Mouse (Mus musculus) liver, embryonic 11.5 days (tissue): Measurements from ENCODE around the gene Mxra7. TPM values are rescaled to one million over a fixed set of nuclear protein-coding genes. Genes with fewer than 3 reads are reported as not detected.

Source experiments
- ATAC-seq: fragments of 200-750 bp; cut with Nextera tagmentation; replicated peaks from 2 replicates; pipeline ENCODE4 v1.8.0; 2017; ENCODE audit warnings: moderate number of reproducible peaks, mild to moderate bottlenecking, moderate TSS enrichment, moderate library complexity; ENCODE audit not compliant: low FRiP score
- DNase-seq: peaks from one replicate; pipeline ENCODE4 v3.0.0-alpha.2; 2017; ENCODE audit warnings: low spot score
- H3K27ac ChIP-seq: fragments of 300-500 bp; sonication (generic); 2 replicates; pipeline ENCODE4 v1.5.1; 2014; ENCODE audit warnings: mild to moderate bottlenecking, low read depth, low read length, control low read depth
- H3K27me3 ChIP-seq: fragments of 300-500 bp; sonication (generic); replicated peaks from 2 replicates; pipeline ENCODE4 v1.6.1; 2014; ENCODE audit warnings: low read length, mixed read lengths; ENCODE audit not compliant: control insufficient read depth, insufficient read depth
- H3K36me3 ChIP-seq: fragments of 300-500 bp; sonication (generic); 2 replicates; pipeline ENCODE4 v1.6.1; 2014; ENCODE audit warnings: mild to moderate bottlenecking, low read length, moderate library complexity, mixed read lengths; ENCODE audit not compliant: control insufficient read depth, insufficient read depth
- H3K4me1 ChIP-seq: fragments of 300-500 bp; sonication (generic); replicated peaks from 2 replicates; pipeline ENCODE4 v1.6.1; 2014; ENCODE audit warnings: low read length, mixed read lengths; ENCODE audit not compliant: control insufficient read depth, insufficient read depth
- H3K4me2 ChIP-seq: fragments of 300-500 bp; sonication (generic); 2 replicates; pipeline ENCODE4 v1.6.1; 2014; ENCODE audit warnings: mild to moderate bottlenecking, control low read depth, moderate library complexity
- H3K4me3 ChIP-seq: fragments of 300-500 bp; sonication (generic); 2 replicates; pipeline ENCODE4 v1.5.1; 2014; ENCODE audit warnings: low read depth, low read length, control low read depth
- H3K9ac ChIP-seq: fragments of 300-500 bp; sonication (generic); 2 replicates; pipeline ENCODE4 v1.6.1; 2014; ENCODE audit warnings: low read depth, low read length, control low read depth
- H3K9me3 ChIP-seq: fragments of 300-500 bp; sonication (generic); 2 replicates; pipeline ENCODE4 v1.6.1; 2016; ENCODE audit warnings: low read length, inconsistent platforms, mixed read lengths; ENCODE audit not compliant: control insufficient read depth
- WGBS: fragments of 180-500 bp; shearing (Covaris S2); extraction: QIAGEN DNeasy Blood & Tissue Kit; methylation state at CpG from one replicate; pipeline ENCODE4 v1.1.7; 2014; 5-methylcytosine and 5-hydroxymethylcytosine counted together
- polyA plus RNA-seq: library from polyadenylated mRNA; unstranded; fragments of >200 nt; fragmentation: Nextera tagmentation; extraction: Ambion mirVana; gene quantifications from 2 replicates; pipeline ENCODE4 v1.2.1, GENCODE M21; 2014

Gene Mxra7
- polyA plus RNA-seq, 1 experiment from 2014 or later, result 9.3 TPM

- Histone ChIP-seq H3K4me1 (peaks cover 29% of the 10 kb centered on the region), H3K4me3 (peak overlapping the region; percentile 91), H3K36me3 (peaks cover 51% of the 10 kb centered on the region), H3K9ac (peak overlapping the region; percentile 96; the same call in 1 of the 2 replicates), H3K27me3 (no peaks in the 10 kb centered on the region), H3K27ac (no peak overlapping the region), H3K9me3 (no peaks in the 10 kb centered on the region), H3K4me2 (peak overlapping the region; percentile 93)
- ATAC-seq (no peak), DNase-seq (no peak)
- 81% methylated on average over 4 of the region's 4 CpGs for WGBS
These were observed 12.9 kb upstream of the Mxra7 start for GRCm38 (mm10) chr11:116840748-116841147.

GRCm38 (mm10) chr11:116839601-116840000 lies 11.8 kb upstream of the Mxra7 start:
- peaks cover 59% of the 10 kb centered on the region for H3K36me3 ChIP-seq
- 87% methylated on average over 7 of the region's 7 CpGs for WGBS
- H3K4me3 ChIP-seq, result peak overlapping the region; percentile 13
- peak overlapping the region; percentile 15 for H3K9ac ChIP-seq
- peaks cover 27% of the 10 kb centered on the region for H3K4me1 ChIP-seq
- H3K4me2 ChIP-seq, result peak overlapping the region; percentile 28
- DNase-seq, result no peak
- H3K27me3 ChIP-seq, result no peaks in the 10 kb centered on the region
- no peaks in the 10 kb centered on the region for H3K9me3 ChIP-seq
- H3K27ac ChIP-seq, result peak overlapping the region; percentile 9; the same call in 1 of the 2 replicates
- ATAC-seq, result no peak

DNA sequence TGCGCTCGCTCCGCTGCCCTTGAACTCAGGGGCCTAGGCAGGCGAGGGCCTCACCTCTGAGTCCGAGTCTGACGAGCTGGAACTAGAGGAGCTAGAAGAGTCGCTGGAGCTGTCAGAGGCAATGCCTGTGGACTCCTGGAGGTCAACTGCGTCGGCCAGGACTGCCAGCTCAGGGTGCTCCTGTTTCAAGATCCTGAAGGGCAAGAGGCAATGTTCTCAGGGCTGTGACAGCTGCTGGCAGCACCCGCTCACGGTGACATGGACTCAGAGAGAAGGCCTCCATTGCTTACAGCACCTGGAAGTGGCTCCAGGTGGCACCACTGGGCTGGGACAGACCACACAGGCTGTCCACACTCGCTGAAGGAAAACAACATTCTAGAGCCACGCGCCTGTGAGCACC lies 11.1 kb upstream of the Mxra7 start:
- Histone ChIP-seq H3K27me3 (no peaks in the 10 kb centered on the region), H3K9ac (no peak overlapping the region), H3K4me1 (peaks cover 21% of the 10 kb centered on the region), H3K36me3 (peaks cover 63% of the 10 kb centered on the region), H3K9me3 (no peaks in the 10 kb centered on the region), H3K27ac (no peak overlapping the region), H3K4me3 (no peak overlapping the region), H3K4me2 (no peak overlapping the region)
- ATAC-seq (no peak), DNase-seq (no peak)
- 91% methylated on average over 14 of the region's 14 CpGs for WGBS

GRCm38 (mm10) chr11:116837441-116837840 lies 9.6 kb upstream of the Mxra7 start:
- Histone ChIP-seq H3K4me1 (peaks cover 21% of the 10 kb centered on the region), H3K4me3 (no peak overlapping the region), H3K27ac (no peak overlapping the region), H3K4me2 (no peak overlapping the region), H3K36me3 (peaks cover 63% of the 10 kb centered on the region), H3K9me3 (no peaks in the 10 kb centered on the region), H3K9ac (no peak overlapping the region), H3K27me3 (no peaks in the 10 kb centered on the region)
- DNase-seq (no peak), ATAC-seq (no peak)
- 88% methylated on average over 10 of the region's 10 CpGs for WGBS

DNA sequence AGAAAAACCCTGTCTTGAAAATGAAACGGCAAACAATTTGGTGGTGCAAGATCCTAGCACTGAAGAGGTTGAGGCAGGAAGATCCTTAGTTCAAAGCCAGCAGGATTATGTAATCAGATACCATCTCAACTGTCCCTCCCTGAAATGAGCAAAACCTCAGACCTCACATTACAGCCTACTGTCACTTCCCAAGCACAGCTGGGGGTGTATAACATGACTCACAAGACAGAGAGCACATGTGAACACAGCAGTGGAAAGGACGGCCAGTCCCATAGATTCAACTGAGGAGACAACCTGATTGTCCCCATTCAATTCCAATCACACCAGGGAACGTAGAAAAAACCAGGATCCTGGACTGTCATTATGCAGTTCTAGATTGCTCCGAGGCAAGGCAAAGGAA lies 8.4 kb upstream of the Mxra7 start:
- Histone ChIP-seq H3K27ac (no peak overlapping the region), H3K9me3 (no peaks in the 10 kb centered on the region), H3K36me3 (peaks cover 64% of the 10 kb centered on the region), H3K27me3 (no peaks in the 10 kb centered on the region), H3K9ac (no peak overlapping the region), H3K4me3 (no peak overlapping the region), H3K4me2 (no peak overlapping the region), H3K4me1 (peaks cover 17% of the 10 kb centered on the region)
- ATAC-seq (no peak), DNase-seq (no peak)
- WGBS, result 86% methylated on average over 4 of the region's 4 CpGs

DNA sequence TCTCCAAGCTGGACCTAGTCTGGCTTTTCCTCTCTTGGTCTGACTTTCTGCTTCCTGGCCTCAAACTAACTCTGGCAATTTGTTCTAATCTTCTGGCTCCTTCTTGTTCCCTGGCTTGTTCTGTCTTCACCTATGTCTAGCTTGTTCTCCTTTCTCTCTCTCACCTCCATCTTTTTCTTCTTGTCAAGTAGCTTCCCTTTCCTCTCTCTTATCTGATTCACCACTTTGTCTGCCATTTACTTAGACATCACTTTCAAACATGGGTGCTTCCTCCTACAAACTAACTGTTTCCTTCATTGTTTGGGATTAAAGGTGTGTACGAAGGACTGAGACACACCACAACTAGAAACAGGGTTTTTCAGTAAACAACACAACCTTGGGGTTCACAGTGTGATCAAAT lies 7.1 kb upstream of the Mxra7 start:
- no peak overlapping the region for H3K4me3 ChIP-seq
- ATAC-seq, result no peak
- no peaks in the 10 kb centered on the region for H3K27me3 ChIP-seq
- peaks cover 56% of the 10 kb centered on the region for H3K36me3 ChIP-seq
- no peak overlapping the region for H3K9ac ChIP-seq
- peaks cover 4% of the 10 kb centered on the region for H3K4me1 ChIP-seq
- no peak overlapping the region for H3K27ac ChIP-seq
- no peak overlapping the region for H3K4me2 ChIP-seq
- no peaks in the 10 kb centered on the region for H3K9me3 ChIP-seq
- 89% methylated on average over 1 of the region's 1 CpGs for WGBS
- no peak for DNase-seq

GRCm38 (mm10) chr11:116832172-116832685 lies 4.4 kb upstream of the Mxra7 start:
- DNase-seq (no peak), ATAC-seq (no peak)
- Histone ChIP-seq H3K4me1 (peaks cover 11% of the 10 kb centered on the region), H3K4me3 (no peak overlapping the region), H3K27me3 (0 out of 2 replicates have a peak, but pooled peaks cover under 1% of the 10 kb centered on the region), H3K9ac (no peak overlapping the region), H3K9me3 (no peaks in the 10 kb centered on the region), H3K27ac (no peak overlapping the region), H3K36me3 (peaks cover 30% of the 10 kb centered on the region), H3K4me2 (no peak overlapping the region)
- 57% methylated on average over 3 of the region's 4 CpGs for WGBS

GRCm38 (mm10) chr11:116826550-116827504 lies 1.0 kb downstream of the Mxra7 start:
- Histone ChIP-seq H3K27ac (no peak overlapping the region), H3K4me1 (peaks cover 11% of the 10 kb centered on the region), H3K4me3 (peak overlapping the region; percentile 75), H3K27me3 (peaks cover 3% of the 10 kb centered on the region; the same call in 1 of the 2 replicates), H3K4me2 (peak overlapping the region; percentile 95), H3K36me3 (no peaks in the 10 kb centered on the region), H3K9me3 (no peaks in the 10 kb centered on the region), H3K9ac (peak overlapping the region; percentile 73)
- WGBS, result 41% methylated on average over 17 of the region's 17 CpGs
- no peak for ATAC-seq
- no peak for DNase-seq
